Mouse (Mus musculus): ENCODE results near the gene Tsks.

The Tsks gene

GRCm38 (mm10) chr7:44952611-44953306, 9.8 kb downstream of the Tsks start:
- DNase-seq, result peak; percentile 96

GRCm38 (mm10) chr7:44953561-44953960, 10.6 kb downstream of the Tsks start:
- DNase-seq, result no peak

- DNase-seq, result no peak
Measured at GRCm38 (mm10) chr7:44954091-44954885, 11.3 kb downstream of the Tsks start.

GRCm38 (mm10) chr7:44955628-44956027, 12.6 kb downstream of the Tsks start:
- peak; percentile 49 for DNase-seq

- DNase-seq, result no peak
Measured at GRCm38 (mm10) chr7:44956266-44956665, 13.3 kb downstream of the Tsks start.

- DNase-seq, result no peak
Measured at GRCm38 (mm10) chr7:44957183-44957835, 14.3 kb downstream of the Tsks start.

- DNase-seq, result peak; percentile 65
Measured at GRCm38 (mm10) chr7:44958208-44958607, 15.2 kb downstream of the Tsks start.

- no peak for DNase-seq
Measured at GRCm38 (mm10) chr7:44959281-44959680, 16.3 kb downstream of the Tsks start.

GRCm38 (mm10) chr7:44959874-44960511, 17.0 kb downstream of the Tsks start:
- no peak for DNase-seq

GRCm38 (mm10) chr7:44960512-44960910, 17.5 kb downstream of the Tsks start:
- DNase-seq, result no peak

GRCm38 (mm10) chr7:44962337-44962736, 19.3 kb downstream of the Tsks start:
- DNase-seq, result no peak

GRCm38 (mm10) chr7:44962831-44963230, 19.8 kb downstream of the Tsks start:
- no peak for DNase-seq

- no peak for DNase-seq
Measured at GRCm38 (mm10) chr7:44964990-44965389, 22.0 kb downstream of the Tsks start.

- DNase-seq, result no peak
Measured at GRCm38 (mm10) chr7:44965975-44966374, 23.0 kb downstream of the Tsks start.

GRCm38 (mm10) chr7:44966638-44967037, 23.6 kb downstream of the Tsks start:
- DNase-seq, result no peak

GRCm38 (mm10) chr7:44970231-44970691, 27.3 kb downstream of the Tsks start:
- DNase-seq, result peak; percentile 95

- no peak for DNase-seq
Measured at GRCm38 (mm10) chr7:44971142-44971541, 28.1 kb downstream of the Tsks start.

- no peak for DNase-seq
Measured at GRCm38 (mm10) chr7:44973415-44974130, 30.6 kb downstream of the Tsks start.

- peak; percentile 92 for DNase-seq
Measured at GRCm38 (mm10) chr7:44974383-44975116, 31.5 kb downstream of the Tsks start, which contains the start of gene Cpt1c. Cpt1c (minus strand) TSS chr7:44974851.

GRCm38 (mm10) chr7:44975117-44975419, 32.1 kb downstream of the Tsks start:
- DNase-seq, result no peak

- no peak for DNase-seq
Measured at GRCm38 (mm10) chr7:44978300-44978699, 35.3 kb downstream of the Tsks start.

GRCm38 (mm10) chr7:44981539-44981938, 38.5 kb downstream of the Tsks start:
- DNase-seq, result no peak

All from embryo, embryonic 11 days (tissue).